Mouse (Mus musculus): ENCODE measurements around the gene Prr23a2. TPM values are rescaled to one million over a fixed set of nuclear protein-coding genes. Genes with fewer than 3 reads are reported as not detected.
"Not testable (repeated sequence)": the region's sequence is repeated elsewhere in the genome, so short reads cannot be mapped to it uniquely, and the experiment has no call there.

The Prr23a2 gene
- not detected in 2 replicates for polyA plus RNA-seq (2015; fragmentation: Nextera tagmentation; extraction: Ambion mirVana)

- Histone ChIP-seq H3K4me3 (replicated peaks; ENCODE audit: low read length) (no peak within 1 kb of the TSS), H3K36me3 (ENCODE audit: control insufficient read depth, insufficient read depth) (no peaks in the 10 kb centered on the region), H3K9me3 (ENCODE audit: control insufficient read depth, low read length) (no peaks in the 10 kb centered on the region), H3K4me2 (ENCODE audit: low read length) (no peak within 1 kb of the TSS), H3K27me3 (replicated peaks; ENCODE audit: control insufficient read depth, insufficient read depth, low read length) (no peaks in the 10 kb centered on the region), H3K9ac (replicated peaks; ENCODE audit: low read depth, low read length) (no peak within 1 kb of the TSS), H3K27ac (ENCODE audit: low read length) (no peak within 1 kb of the TSS), H3K4me1 (replicated peaks; ENCODE audit: control insufficient read depth, insufficient read depth, low read length) (no peaks in the 10 kb centered on the region)
- ATAC-seq = no peak
- WGBS = 80% methylated on average over 18 of the region's 18 CpGs
Observed at GRCm38 (mm10) chr9:98856210-98856609, at the start of gene Prr23a2. Gene Prr23a2, plus strand, starts transcription at chr9:98856494.

GRCm38 (mm10) chr9:98807631-98808030 is 48.7 kb upstream of the Prr23a2 start:
- no peak overlapping the region for H3K4me2 ChIP-seq (ENCODE audit: low read length)
- no peak overlapping the region for H3K4me3 ChIP-seq (replicated peaks; ENCODE audit: low read length)
- no peak overlapping the region for H3K9ac ChIP-seq (replicated peaks; ENCODE audit: low read depth, low read length)
- H3K27me3 ChIP-seq (replicated peaks; ENCODE audit: control insufficient read depth, insufficient read depth, low read length) = no peaks in the 10 kb centered on the region
- H3K4me1 ChIP-seq (replicated peaks; ENCODE audit: control insufficient read depth, insufficient read depth, low read length) = no peaks in the 10 kb centered on the region
- H3K9me3 ChIP-seq (ENCODE audit: control insufficient read depth, low read length) = no peaks in the 10 kb centered on the region
- WGBS = 82% methylated on average over 8 of the region's 8 CpGs
- H3K27ac ChIP-seq (ENCODE audit: low read length) = no peak overlapping the region
- H3K36me3 ChIP-seq (ENCODE audit: control insufficient read depth, insufficient read depth) = no peaks in the 10 kb centered on the region
- ATAC-seq = no peak

- H3K9me3 ChIP-seq (ENCODE audit: control insufficient read depth, low read length); H3K4me2 ChIP-seq (ENCODE audit: low read length); H3K36me3 ChIP-seq (ENCODE audit: control insufficient read depth, insufficient read depth); H3K9ac ChIP-seq (replicated peaks; ENCODE audit: low read depth, low read length); H3K4me1 ChIP-seq (replicated peaks; ENCODE audit: control insufficient read depth, insufficient read depth, low read length); ATAC-seq; H3K27ac ChIP-seq (ENCODE audit: low read length); H3K27me3 ChIP-seq (replicated peaks; ENCODE audit: control insufficient read depth, insufficient read depth, low read length); H3K4me3 ChIP-seq (replicated peaks; ENCODE audit: low read length): not testable (repeated sequence)
- 64% methylated on average over 2 of the region's 2 CpGs for WGBS
Observed at GRCm38 (mm10) chr9:98809526-98809925, 46.8 kb upstream of the Prr23a2 start.

GRCm38 (mm10) chr9:98816066-98816465 is 40.2 kb upstream of the Prr23a2 start:
- Histone ChIP-seq H3K27ac (ENCODE audit: low read length) (no peak overlapping the region), H3K4me2 (ENCODE audit: low read length) (no peak overlapping the region), H3K9ac (replicated peaks; ENCODE audit: low read depth, low read length) (no peak overlapping the region), H3K27me3 (replicated peaks; ENCODE audit: control insufficient read depth, insufficient read depth, low read length) (no peaks in the 10 kb centered on the region), H3K36me3 (ENCODE audit: control insufficient read depth, insufficient read depth) (no peaks in the 10 kb centered on the region), H3K9me3 (ENCODE audit: control insufficient read depth, low read length) (no peaks in the 10 kb centered on the region), H3K4me1 (replicated peaks; ENCODE audit: control insufficient read depth, insufficient read depth, low read length) (no peaks in the 10 kb centered on the region), H3K4me3 (replicated peaks; ENCODE audit: low read length) (no peak overlapping the region)
- no peak for ATAC-seq
- 79% methylated on average over 3 of the region's 3 CpGs for WGBS

- no peaks in the 10 kb centered on the region for H3K27me3 ChIP-seq (replicated peaks; ENCODE audit: control insufficient read depth, insufficient read depth, low read length)
- no peaks in the 10 kb centered on the region for H3K9me3 ChIP-seq (ENCODE audit: control insufficient read depth, low read length)
- no peaks in the 10 kb centered on the region for H3K36me3 ChIP-seq (ENCODE audit: control insufficient read depth, insufficient read depth)
- no peak overlapping the region for H3K9ac ChIP-seq (replicated peaks; ENCODE audit: low read depth, low read length)
- no peaks in the 10 kb centered on the region for H3K4me1 ChIP-seq (replicated peaks; ENCODE audit: control insufficient read depth, insufficient read depth, low read length)
- no peak overlapping the region for H3K27ac ChIP-seq (ENCODE audit: low read length)
- WGBS = 92% methylated on average over 7 of the region's 7 CpGs
- no peak for ATAC-seq
- H3K4me3 ChIP-seq (replicated peaks; ENCODE audit: low read length) = no peak overlapping the region
- H3K4me2 ChIP-seq (ENCODE audit: low read length) = no peak overlapping the region
Observed at GRCm38 (mm10) chr9:98817592-98817991, 38.7 kb upstream of the Prr23a2 start.

GRCm38 (mm10) chr9:98818971-98819370 is 37.3 kb upstream of the Prr23a2 start:
- ATAC-seq = no peak
- Histone ChIP-seq H3K4me3 (replicated peaks; ENCODE audit: low read length) (no peak overlapping the region), H3K36me3 (ENCODE audit: control insufficient read depth, insufficient read depth) (no peaks in the 10 kb centered on the region), H3K4me2 (ENCODE audit: low read length) (no peak overlapping the region), H3K9me3 (ENCODE audit: control insufficient read depth, low read length) (peaks cover 3% of the 10 kb centered on the region; the same call in 1 of the 2 replicates), H3K9ac (replicated peaks; ENCODE audit: low read depth, low read length) (no peak overlapping the region), H3K27me3 (replicated peaks; ENCODE audit: control insufficient read depth, insufficient read depth, low read length) (no peaks in the 10 kb centered on the region), H3K27ac (ENCODE audit: low read length) (no peak overlapping the region), H3K4me1 (replicated peaks; ENCODE audit: control insufficient read depth, insufficient read depth, low read length) (no peaks in the 10 kb centered on the region)
- 82% methylated on average over 5 of the region's 5 CpGs for WGBS

- H3K36me3 ChIP-seq (ENCODE audit: control insufficient read depth, insufficient read depth) = no peaks in the 10 kb centered on the region
- no peak overlapping the region for H3K9ac ChIP-seq (replicated peaks; ENCODE audit: low read depth, low read length)
- no peaks in the 10 kb centered on the region for H3K27me3 ChIP-seq (replicated peaks; ENCODE audit: control insufficient read depth, insufficient read depth, low read length)
- H3K4me3 ChIP-seq (replicated peaks; ENCODE audit: low read length) = no peak overlapping the region
- H3K27ac ChIP-seq (ENCODE audit: low read length) = no peak overlapping the region
- ATAC-seq = no peak
- H3K4me2 ChIP-seq (ENCODE audit: low read length) = no peak overlapping the region
- peaks cover 3% of the 10 kb centered on the region; the same call in 1 of the 2 replicates for H3K9me3 ChIP-seq (ENCODE audit: control insufficient read depth, low read length)
- WGBS = 97% methylated on average over 2 of the region's 2 CpGs
- H3K4me1 ChIP-seq (replicated peaks; ENCODE audit: control insufficient read depth, insufficient read depth, low read length) = no peaks in the 10 kb centered on the region
Observed at GRCm38 (mm10) chr9:98819481-98819880, 36.8 kb upstream of the Prr23a2 start.

- 85% methylated on average over 4 of the region's 4 CpGs for WGBS
- H3K4me2 ChIP-seq (ENCODE audit: low read length) = no peak overlapping the region
Observed at GRCm38 (mm10) chr9:98820461-98820860, 35.8 kb upstream of the Prr23a2 start.

GRCm38 (mm10) chr9:98821067-98821466 is 35.2 kb upstream of the Prr23a2 start:
- H3K27me3 ChIP-seq (replicated peaks; ENCODE audit: control insufficient read depth, insufficient read depth, low read length) = no peaks in the 10 kb centered on the region
- H3K9me3 ChIP-seq (ENCODE audit: control insufficient read depth, low read length) = peaks cover 3% of the 10 kb centered on the region; the same call in 1 of the 2 replicates
- H3K27ac ChIP-seq (ENCODE audit: low read length) = no peak overlapping the region
- H3K9ac ChIP-seq (replicated peaks; ENCODE audit: low read depth, low read length) = no peak overlapping the region
- no peak overlapping the region for H3K4me3 ChIP-seq (replicated peaks; ENCODE audit: low read length)
- no peaks in the 10 kb centered on the region for H3K4me1 ChIP-seq (replicated peaks; ENCODE audit: control insufficient read depth, insufficient read depth, low read length)
- H3K4me2 ChIP-seq (ENCODE audit: low read length) = no peak overlapping the region
- H3K36me3 ChIP-seq (ENCODE audit: control insufficient read depth, insufficient read depth) = no peaks in the 10 kb centered on the region
- no peak for ATAC-seq

More at GRCm38 (mm10) chr9:98820461-98820860, 35.8 kb upstream of the Prr23a2 start:
- ATAC-seq = no peak
- no peaks in the 10 kb centered on the region for H3K27me3 ChIP-seq (replicated peaks; ENCODE audit: control insufficient read depth, insufficient read depth, low read length)
- H3K36me3 ChIP-seq (ENCODE audit: control insufficient read depth, insufficient read depth) = no peaks in the 10 kb centered on the region
- no peak overlapping the region for H3K9ac ChIP-seq (replicated peaks; ENCODE audit: low read depth, low read length)
- no peak overlapping the region for H3K4me3 ChIP-seq (replicated peaks; ENCODE audit: low read length)
- H3K27ac ChIP-seq (ENCODE audit: low read length) = no peak overlapping the region
- peaks cover 3% of the 10 kb centered on the region; the same call in 1 of the 2 replicates for H3K9me3 ChIP-seq (ENCODE audit: control insufficient read depth, low read length)
- no peaks in the 10 kb centered on the region for H3K4me1 ChIP-seq (replicated peaks; ENCODE audit: control insufficient read depth, insufficient read depth, low read length)

GRCm38 (mm10) chr9:98823805-98824204 is 32.5 kb upstream of the Prr23a2 start:
- 87% methylated on average over 7 of the region's 7 CpGs for WGBS
- no peak overlapping the region for H3K27ac ChIP-seq (ENCODE audit: low read length)
- no peaks in the 10 kb centered on the region for H3K36me3 ChIP-seq (ENCODE audit: control insufficient read depth, insufficient read depth)
- H3K4me3 ChIP-seq (replicated peaks; ENCODE audit: low read length) = no peak overlapping the region
- no peak overlapping the region for H3K4me2 ChIP-seq (ENCODE audit: low read length)
- H3K9ac ChIP-seq (replicated peaks; ENCODE audit: low read depth, low read length) = no peak overlapping the region
- H3K4me1 ChIP-seq (replicated peaks; ENCODE audit: control insufficient read depth, insufficient read depth, low read length) = no peaks in the 10 kb centered on the region
- ATAC-seq = no peak
- H3K9me3 ChIP-seq (ENCODE audit: control insufficient read depth, low read length) = peaks cover 3% of the 10 kb centered on the region; the same call in 1 of the 2 replicates
- no peaks in the 10 kb centered on the region for H3K27me3 ChIP-seq (replicated peaks; ENCODE audit: control insufficient read depth, insufficient read depth, low read length)

Data from forebrain, embryonic 16.5 days (tissue).